Comparison of ENCODE assay signal across 9 mouse cellular contexts in the genomic region with DNA sequence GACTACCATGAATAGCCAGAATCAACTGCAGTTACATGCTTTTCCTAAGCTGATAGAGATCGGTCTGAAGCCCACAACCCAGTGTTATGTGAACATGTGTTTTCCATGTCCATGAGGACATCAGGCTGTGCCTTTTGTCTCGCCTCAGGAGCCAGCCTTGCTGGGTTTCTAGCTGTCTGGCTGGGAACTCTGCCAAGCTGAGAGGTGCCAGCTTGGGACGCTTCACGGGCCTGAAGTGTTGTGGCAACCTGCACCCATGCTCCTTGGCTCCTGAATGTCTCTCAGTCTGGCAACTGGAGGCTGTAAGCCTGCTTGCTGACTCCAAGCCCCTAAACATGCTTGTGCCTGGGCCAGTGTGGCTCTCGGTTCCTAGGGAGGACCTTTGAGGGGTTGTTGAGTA. TPM values are rescaled to one million over a fixed set of nuclear protein-coding genes. Genes with fewer than 3 reads are reported as not detected.
DNase-seq lines count a peak whose midpoint lies in the region; ATAC-seq lines count a peak whose summit lies in the region.
"Had no signal": no experiment of that assay in that cellular context is flagged by ENCODE, and none has a peak within 500 bp of the region (broad histone marks: within the 10 kb centered on the region; RNA-seq: fewer than 3 reads in every experiment).

No protein-coding gene starts in this region.

- no peak overlapping the region for H3K9ac ChIP-seq in hindbrain, embryonic 16.5 days (ENCODE audit: low read depth, low read length)
- H3K9ac ChIP-seq in hindbrain, embryonic 13.5 days, result no peak overlapping the region

- WGBS in hindbrain, embryonic 16.5 days, result 44% methylated on average over 5 of the region's 5 CpGs
- WGBS in hindbrain, embryonic 13.5 days, result 62% methylated on average over 5 of the region's 5 CpGs

- ATAC-seq in hindbrain, embryonic 16.5 days, result peak; percentile 63
- no peak for ATAC-seq in hindbrain, embryonic 13.5 days (ENCODE audit: low FRiP score)
- ATAC-seq in activated CD4-positive, CD25-positive, alpha-beta regulatory T cell, adult 4 months, result no peak

- no peak overlapping the region for H3K4me3 ChIP-seq in hindbrain, embryonic 16.5 days (ENCODE audit: low read length)
- no peak overlapping the region for H3K4me3 ChIP-seq in hindbrain, embryonic 13.5 days

- H3K27ac ChIP-seq in hindbrain, embryonic 16.5 days (ENCODE audit: low read depth, low read length), result no peak overlapping the region
- no peak overlapping the region for H3K27ac ChIP-seq in hindbrain, embryonic 13.5 days

- no peaks in the 10 kb centered on the region for H3K27me3 ChIP-seq in hindbrain, embryonic 16.5 days (replicated peaks; ENCODE audit: control insufficient read depth, insufficient read depth, low read length)
- no peaks in the 10 kb centered on the region for H3K27me3 ChIP-seq in hindbrain, embryonic 13.5 days

- peak; percentile 73 for DNase-seq in MN1 (ENCODE audit: low spot score)
- DNase-seq in cerebellum, adult 11-12 months, result peak; percentile 85
- DNase-seq in heart, adult 9 months (ENCODE audit: low spot score in 2 of 2), result peak; percentile 36 to 68
- no peak for DNase-seq in thymus, postnatal 0 days (ENCODE audit: low spot score)
- no peak for DNase-seq in natural killer cell, adult 2 months (ENCODE audit: low spot score in 2 of 2)

- H3K36me3 ChIP-seq in hindbrain, embryonic 16.5 days (ENCODE audit: control insufficient read depth, insufficient read depth, low read length), result no peaks in the 10 kb centered on the region
- no peaks in the 10 kb centered on the region for H3K36me3 ChIP-seq in hindbrain, embryonic 13.5 days

- no peak overlapping the region for H3K4me2 ChIP-seq in hindbrain, embryonic 16.5 days (ENCODE audit: low read length)
- H3K4me2 ChIP-seq in hindbrain, embryonic 13.5 days, result no peak overlapping the region

- H3K4me1 ChIP-seq in hindbrain, embryonic 16.5 days (ENCODE audit: control insufficient read depth, insufficient read depth, low read depth, low read length), result no peaks in the 10 kb centered on the region
- peaks cover 10% of the 10 kb centered on the region; the same call in 1 of the 2 replicates for H3K4me1 ChIP-seq in hindbrain, embryonic 13.5 days (replicated peaks)

- no peaks in the 10 kb centered on the region for H3K9me3 ChIP-seq in hindbrain, embryonic 16.5 days (ENCODE audit: control insufficient read depth, low read length)
- no peaks in the 10 kb centered on the region for H3K9me3 ChIP-seq in hindbrain, embryonic 13.5 days

RNA-seq across cellular contexts. Expression of gene 3110009E18Rik, which starts 21.6 kb away (rescaled TPM):
- 9.3 and 13.3 TPM in 2 replicates for polyA plus RNA-seq in hindbrain, embryonic 16.5 days (2015; fragmentation: Nextera tagmentation; extraction: Ambion mirVana)
- 20.1 and 21.6 TPM in 2 replicates for polyA plus RNA-seq in hindbrain, embryonic 13.5 days (2015; fragmentation: Nextera tagmentation; extraction: Ambion mirVana)
- 55.5 and 56.4 TPM in 2 replicates for polyA plus RNA-seq in thymus, postnatal 0 days (2015; fragmentation: Nextera tagmentation; extraction: Ambion mirVana)
- 10 to 100 TPM; 25.9 to 27.3 TPM for polyA plus RNA-seq in activated CD4-positive, CD25-positive, alpha-beta regulatory T cell, adult 4 months (2017; shearing (Covaris generic))
- polyA plus RNA-seq: small intestine, adult 2 months had no signal

RNA-seq across cellular contexts. Expression of gene Dbi, which starts 21.7 kb away (rescaled TPM):
- polyA plus RNA-seq in hindbrain, embryonic 16.5 days (2015; fragmentation: Nextera tagmentation; extraction: Ambion mirVana), result 1,503 and 1,756 TPM in 2 replicates
- polyA plus RNA-seq in hindbrain, embryonic 13.5 days (2015; fragmentation: Nextera tagmentation; extraction: Ambion mirVana), result 1,104 and 1,361 TPM in 2 replicates
- 518 and 575 TPM in 2 replicates for polyA plus RNA-seq in thymus, postnatal 0 days (2015; fragmentation: Nextera tagmentation; extraction: Ambion mirVana)
- 100 to 1,000 TPM; 210 to 248 TPM for polyA plus RNA-seq in activated CD4-positive, CD25-positive, alpha-beta regulatory T cell, adult 4 months (2017; shearing (Covaris generic))

Comparison
In these comparisons a context has a peak if more than half of its experiments do, and no peak if none do; other contexts are left out.
1. DNase-seq: peak in MN1 (single experiment), cerebellum, adult 11-12 months (single experiment) and heart, adult 9 months (2 of 2); none in thymus, postnatal 0 days (single experiment) and natural killer cell, adult 2 months (0 of 2).